Mouse (Mus musculus): ENCODE measurements around the gene Astn1.

DNA sequence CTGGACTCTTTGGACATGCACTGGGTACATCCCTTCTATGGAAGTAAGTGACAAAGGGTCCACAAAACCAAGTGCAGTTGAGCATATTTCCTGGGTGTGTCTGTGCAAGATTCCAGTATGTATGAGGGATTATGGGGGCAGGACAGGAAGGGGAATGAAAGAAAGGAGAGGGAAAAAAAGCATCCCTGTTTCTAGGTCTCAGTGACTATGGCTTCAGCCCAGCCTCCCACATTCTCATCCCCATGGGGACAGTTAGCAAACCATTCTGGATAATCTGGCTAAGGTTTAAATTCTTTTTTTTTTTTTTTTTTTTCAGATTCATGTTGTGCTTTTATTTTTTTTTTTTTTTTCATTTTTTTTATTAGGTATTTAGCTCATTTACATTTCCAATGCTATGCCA lies 280.2 kb downstream of the Astn1 start:
- TF ChIP-seq CTCF (IDR thresholded peaks at IDR 0.05; ENCODE audit: low read depth) (no peak), EP300 (IDR thresholded peaks at IDR 0.05; ENCODE audit: low read depth) (no peak)
